ENCODE assay signal across 8 mouse cellular contexts in the genomic region with DNA sequence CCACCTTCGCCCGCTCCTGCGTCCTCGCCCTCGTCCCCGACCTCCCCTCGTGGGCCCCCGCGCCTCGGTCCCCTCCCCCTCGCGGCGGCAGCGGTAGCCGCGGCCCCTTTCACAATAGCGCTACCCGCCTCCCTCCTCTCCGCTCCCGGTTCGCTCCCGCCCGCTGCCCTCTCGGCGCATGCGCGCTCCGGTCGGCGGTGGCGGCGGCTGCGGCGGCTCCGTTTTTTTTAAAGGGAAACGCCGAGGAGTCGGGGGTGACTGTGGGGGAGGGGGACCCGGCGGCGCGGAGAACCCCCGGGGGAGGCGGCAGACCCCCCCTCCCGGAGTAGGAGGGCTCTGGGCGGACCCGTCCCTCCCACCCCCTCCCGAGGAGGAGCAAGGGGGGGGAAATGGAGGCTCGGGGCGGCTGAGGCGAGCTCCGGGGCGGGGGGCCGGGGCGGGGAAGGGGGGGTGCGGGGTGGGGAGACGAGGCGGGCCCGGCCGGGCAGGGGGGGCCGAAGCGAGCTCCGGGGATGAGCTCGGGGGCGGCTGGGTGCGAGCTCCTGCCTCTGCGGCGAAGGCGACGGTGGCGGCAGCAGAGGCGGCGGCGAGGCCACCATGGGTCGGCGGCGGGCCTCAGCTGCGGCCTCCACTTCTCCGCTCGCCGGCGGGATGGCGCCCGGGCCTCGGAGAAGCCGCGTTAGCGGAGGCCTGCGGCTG. TPM values are rescaled to one million over a fixed set of nuclear protein-coding genes. Genes with fewer than 3 reads are reported as not detected.
DNase-seq lines count a peak whose midpoint lies in the region; ATAC-seq and TF ChIP-seq lines count a peak whose summit lies in the region.

A gene (plus strand): TSS at position 502 of the 699 bp plus-strand sequence.

- H3K27ac ChIP-seq in ES-E14 (ENCODE audit: insufficient read depth, low read depth, low read length, poor library complexity, severe bottlenecking) = peak within 1 kb of the TSS; percentile 93
- H3K27ac ChIP-seq in cerebellum, adult 2 months (ENCODE audit: insufficient read depth, low read length) = peak within 1 kb of the TSS; percentile 98
- peak within 1 kb of the TSS; percentile 99 for H3K27ac ChIP-seq in layer of hippocampus, adult 2 months
- peak within 1 kb of the TSS; percentile 100 for H3K27ac ChIP-seq in lung, embryonic 16.5 days (ENCODE audit: low read length)

- ATAC-seq in lung, embryonic 16.5 days (ENCODE audit: low read depth) = peak; percentile 77

- H3K9me3 ChIP-seq in ES-E14 (ENCODE audit: control insufficient read depth, insufficient read depth, low read depth, low read length) = no peaks in the 10 kb centered on the region
- no peaks in the 10 kb centered on the region for H3K9me3 ChIP-seq in lung, embryonic 16.5 days (ENCODE audit: control insufficient read depth, low read length)

- peaks cover 2 to 9% of the 10 kb centered on the region in 2 experiments; a peak in 2 of 4 replicates for H3K4me1 ChIP-seq in ES-E14 (ENCODE audit: control insufficient read depth in 2 of 2, insufficient read depth in 2 of 2, low read length in 2 of 2, poor library complexity in 1 of 2)
- H3K4me1 ChIP-seq in cerebellum, adult 2 months (ENCODE audit: control insufficient read depth, insufficient read depth, low read length) = peaks cover 5% of the 10 kb centered on the region; the same call in 1 of the 2 replicates
- H3K4me1 ChIP-seq in lung, embryonic 16.5 days (replicated peaks; ENCODE audit: control insufficient read depth, insufficient read depth, low read length) = peaks cover 27% of the 10 kb centered on the region

- H3K4me2 ChIP-seq in lung, embryonic 16.5 days (ENCODE audit: low read depth, low read length) = peak within 1 kb of the TSS; percentile 60

- H3K36me3 ChIP-seq in ES-E14 (ENCODE audit: control insufficient read depth, insufficient read depth, low read length, poor library complexity, severe bottlenecking) = peaks cover 1% of the 10 kb centered on the region
- peaks cover 11% of the 10 kb centered on the region for H3K36me3 ChIP-seq in lung, embryonic 16.5 days (ENCODE audit: control insufficient read depth, insufficient read depth, low read length)

- intact Hi-C loops in heart, postnatal 36 days (cut with DNase I) = loop anchor here (2.0 kb wide), 1 partner anchor 14 kb away; no protein-coding TSS in a partner anchor

- H3K27me3 ChIP-seq in cerebellum, adult 2 months (ENCODE audit: control insufficient read depth, insufficient read depth, low read length) = no peaks in the 10 kb centered on the region
- no peaks in the 10 kb centered on the region for H3K27me3 ChIP-seq in lung, embryonic 16.5 days (ENCODE audit: control insufficient read depth, insufficient read depth, low read depth, low read length)

- H3K4me3 ChIP-seq in ES-E14 (ENCODE audit: insufficient read depth in 1 of 2, low read depth in 1 of 2, low read length in 2 of 2, poor library complexity in 1 of 2, severe bottlenecking in 1 of 2) = peak within 1 kb of the TSS; percentile 81 to 85
- H3K4me3 ChIP-seq in cerebellum, adult 2 months (replicated peaks; ENCODE audit: insufficient read depth, low read depth, low read length) = peak within 1 kb of the TSS; percentile 84
- H3K4me3 ChIP-seq in layer of hippocampus, adult 2 months = peak within 1 kb of the TSS; percentile 99
- peak within 1 kb of the TSS; percentile 98 for H3K4me3 ChIP-seq in lung, embryonic 16.5 days (ENCODE audit: low read length)

- no peak for TF ChIP-seq CTCF in cerebellum, adult 2 months (IDR thresholded peaks at IDR 0.05; ENCODE audit: borderline replicate concordance, insufficient read depth, low read depth, low read length)
- no peak for TF ChIP-seq CTCF in layer of hippocampus, adult 2 months (conservative IDR thresholded peaks at IDR 0.05)

- in situ Hi-C loops in ES-E14 (cut with MboI; ENCODE audit: low sequenced_read_pairs in 2 of 2, unreplicated experiment in 2 of 2) = no loop called here

- DNase-seq in ES-E14 (ENCODE audit: low read depth, low spot score) = no peak
- peak; percentile 93 for DNase-seq in cerebellum, adult 2 months
- DNase-seq in forelimb bud, embryonic 11.5 days (ENCODE audit: low read depth, low spot score) = peak; percentile 78
- DNase-seq in heart, postnatal 36 days = peak; percentile 86 to 93
- peak; percentile 82 to 89 for DNase-seq in layer of hippocampus, adult 2 months (ENCODE audit: low spot score in 2 of 2)
- peak; percentile 87 for DNase-seq in ovary, adult 18-20 months (ENCODE audit: low spot score)
- DNase-seq in thymus, postnatal 10 days (ENCODE audit: low spot score in 2 of 2) = peak; percentile 86 to 87

- 1% methylated on average over 51 of the region's 89 CpGs for WGBS in cerebellum, adult 2 months
- under 1% methylated on average over 48 of the region's 89 CpGs for WGBS in lung, embryonic 16.5 days

- TF ChIP-seq POLR2A in cerebellum, adult 2 months (IDR thresholded peaks at IDR 0.05; ENCODE audit: borderline replicate concordance, insufficient read depth, low read length) = peak; percentile 75; the same call in 1 of the 2 replicates

- H3K9ac ChIP-seq in ES-E14 (ENCODE audit: insufficient read depth, low read depth, low read length, poor library complexity, severe bottlenecking) = peak within 1 kb of the TSS; percentile 93
- peak within 1 kb of the TSS; percentile 98 for H3K9ac ChIP-seq in lung, embryonic 16.5 days (ENCODE audit: low read length)

TF ChIP-seq in ES-E14, 5 proteins besides CTCF, POLR2A, EP300 and RAD21:
- TF ChIP-seq ZNF384 (IDR thresholded peaks at IDR 0.05; ENCODE audit: low read depth, low read length) (peak; percentile 59; the same call in 1 of the 2 replicates), HCFC1 (IDR thresholded peaks at IDR 0.05; ENCODE audit: borderline replicate concordance, insufficient read depth, low read length) (no peak; the same call in 1 of the 2 replicates)

RNA-seq across cellular contexts. Expression of the gene that starts here (rescaled TPM):
- 18.3 and 27.1 TPM in 2 replicates for total RNA-seq in ES-E14 (2012; rRNA removed)
- polyA plus RNA-seq in cerebellum, adult 2 months (2012; rRNA removed) = 99.1 and 103 TPM in 2 replicates
- total RNA-seq in heart, postnatal 36 days (2021) = 10 to 100 TPM; 74.4 to 75.3 TPM
- total RNA-seq in layer of hippocampus, adult 2 months (2021) = 100 to 1,000 TPM; 168 to 178 TPM
- 19.4 and 20.3 TPM in 2 replicates for polyA plus RNA-seq in lung, embryonic 16.5 days (2015; fragmentation: Nextera tagmentation; extraction: Ambion mirVana)
